Comparison of ENCODE assay signal across 9 mouse cellular contexts in the genomic region with DNA sequence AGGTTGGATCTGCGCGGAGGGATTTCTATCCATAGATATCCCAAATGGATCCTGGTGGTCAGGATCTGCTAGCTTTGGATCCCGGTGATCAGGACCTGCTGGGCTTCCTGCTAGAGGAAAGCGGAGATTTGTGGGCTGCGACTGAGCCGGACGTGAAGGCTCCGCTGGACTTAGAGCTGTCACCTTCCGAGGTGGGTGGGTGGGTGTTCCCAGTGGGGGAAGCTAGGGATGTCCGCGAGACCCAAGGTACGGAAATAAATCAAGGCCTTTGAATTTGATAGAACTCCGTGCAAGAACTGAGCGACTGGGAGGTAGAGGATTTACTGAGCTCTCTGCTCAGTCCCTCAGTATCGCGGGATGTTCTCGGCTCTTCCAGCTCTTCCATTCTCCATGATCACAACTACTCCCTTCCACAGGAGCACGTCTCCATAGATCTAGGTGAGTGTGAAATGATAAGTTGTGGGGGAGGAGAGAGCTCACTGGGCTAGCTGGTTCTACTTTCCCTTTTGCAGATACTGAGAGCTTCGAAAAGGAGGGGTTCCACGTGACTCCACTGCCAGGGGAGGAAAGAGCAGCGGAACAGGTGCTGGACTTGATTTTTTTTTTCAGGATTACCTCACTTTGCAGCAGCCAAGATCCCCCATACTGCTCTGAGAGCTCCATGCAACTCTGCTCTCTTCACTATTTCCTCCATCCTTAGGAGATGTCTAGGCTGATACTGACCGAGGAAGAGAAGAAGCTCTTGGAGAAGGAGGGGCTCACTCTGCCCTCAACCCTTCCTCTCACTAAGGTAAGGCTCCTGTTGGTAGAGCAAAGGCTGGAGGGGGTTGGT. TPM values are rescaled to one million over a fixed set of nuclear protein-coding genes. Genes with fewer than 3 reads are reported as not detected.
DNase-seq lines count a peak whose midpoint lies in the region; ATAC-seq and TF ChIP-seq lines count a peak whose summit lies in the region.
"Had no signal": no experiment of that assay in that cellular context is flagged by ENCODE, and none has a peak within 500 bp of the region (broad histone marks: within the 10 kb centered on the region; RNA-seq: fewer than 3 reads in every experiment).

No protein-coding gene starts in this region.

- H3K9me3 ChIP-seq in forebrain, embryonic 13.5 days (replicated peaks): no peaks in the 10 kb centered on the region
- H3K9me3 ChIP-seq in liver, embryonic 11.5 days (ENCODE audit: control insufficient read depth, low read length): no peaks in the 10 kb centered on the region

- H3K36me3 ChIP-seq in forebrain, embryonic 13.5 days (ENCODE audit: poor library complexity, severe bottlenecking): peaks cover 42% of the 10 kb centered on the region
- peaks cover 28% of the 10 kb centered on the region for H3K36me3 ChIP-seq in liver, embryonic 11.5 days (ENCODE audit: control insufficient read depth, insufficient read depth, low read length)

- peaks cover 46% of the 10 kb centered on the region for H3K4me1 ChIP-seq in forebrain, embryonic 13.5 days
- peaks cover 41% of the 10 kb centered on the region for H3K4me1 ChIP-seq in liver, embryonic 11.5 days (replicated peaks; ENCODE audit: control insufficient read depth, insufficient read depth, low read length)

- TF ChIP-seq CTCF in gastrocnemius, adult 2 months (IDR thresholded peaks at IDR 0.05): no peak

- intact Hi-C loops in gastrocnemius, adult 2 months (cut with DNase I): loop anchor here (2.0 to 5.0 kb wide), 2 partner anchors 16 to 94 kb away; a partner anchor contains a TSS

- peak overlapping the region; percentile 99 for H3K27ac ChIP-seq in gastrocnemius, adult 2 months
- H3K27ac ChIP-seq in forebrain, embryonic 13.5 days: peak overlapping the region; percentile 97
- peak overlapping the region; percentile 99 for H3K27ac ChIP-seq in liver, embryonic 11.5 days (ENCODE audit: low read depth, low read length)

- H3K9ac ChIP-seq in forebrain, embryonic 13.5 days: peak overlapping the region; percentile 95
- peak overlapping the region; percentile 91 for H3K9ac ChIP-seq in liver, embryonic 11.5 days (ENCODE audit: low read depth, low read length)

- no peak for DNase-seq in gastrocnemius, adult 2 months
- no peak for DNase-seq in gastrocnemius, postnatal 25 days
- DNase-seq in liver, embryonic 11.5 days (ENCODE audit: low spot score): no peak
- DNase-seq in right cerebral cortex, adult 2 months (ENCODE audit: low spot score in 2 of 2): no peak
- no peak for DNase-seq in thymus, postnatal 14 days
- DNase-seq in natural killer cell, adult 2 months (ENCODE audit: low spot score in 2 of 2): no peak

- 7% methylated on average over 22 of the region's 22 CpGs for WGBS in forebrain, embryonic 13.5 days
- 3% methylated on average over 22 of the region's 22 CpGs for WGBS in liver, embryonic 11.5 days

- ATAC-seq in CD4-positive, CD25-positive, alpha-beta regulatory T cell, adult 4 months: peak; percentile 24
- no peak; the same call in none of the 2 replicates for ATAC-seq in forebrain, embryonic 13.5 days
- ATAC-seq in liver, embryonic 11.5 days (replicated peaks; ENCODE audit: low FRiP score): no peak; the same call in 1 of the 2 replicates

- peak overlapping the region; percentile 83 for H3K4me3 ChIP-seq in gastrocnemius, adult 2 months
- H3K4me3 ChIP-seq in forebrain, embryonic 13.5 days: peak overlapping the region; percentile 90
- H3K4me3 ChIP-seq in liver, embryonic 11.5 days (ENCODE audit: low read depth, low read length): peak overlapping the region; percentile 82

- no peaks in the 10 kb centered on the region for H3K27me3 ChIP-seq in forebrain, embryonic 13.5 days
- no peaks in the 10 kb centered on the region for H3K27me3 ChIP-seq in liver, embryonic 11.5 days (replicated peaks; ENCODE audit: control insufficient read depth, insufficient read depth, low read length)

- H3K4me2 ChIP-seq in forebrain, embryonic 13.5 days: peak overlapping the region; percentile 80
- peak overlapping the region; percentile 97 for H3K4me2 ChIP-seq in liver, embryonic 11.5 days

RNA-seq across cellular contexts. Expression of a gene that starts 0.5 kb away (rescaled TPM):
- 10 to 100 TPM; 52.3 to 62.4 TPM for total RNA-seq in gastrocnemius, adult 2 months (2021)
- total RNA-seq in gastrocnemius, postnatal 25 days (2021): 10 to 100 TPM; 56.2 to 79.8 TPM
- 100 to 1,000 TPM in 1 of 2 experiments, 10 to 100 TPM in 1; 83.5 to 103 TPM for polyA plus RNA-seq in CD4-positive, CD25-positive, alpha-beta regulatory T cell, adult 4 months (2017; shearing (Covaris generic))
- 48.0 and 54.7 TPM in 2 replicates for polyA plus RNA-seq in forebrain, embryonic 13.5 days (2015; fragmentation: Nextera tagmentation; extraction: Ambion mirVana)
- polyA plus RNA-seq in liver, embryonic 11.5 days (2014; fragmentation: Nextera tagmentation; extraction: Ambion mirVana): 66.4 and 68.4 TPM in 2 replicates

RNA-seq across cellular contexts. Expression of a gene that starts 0.9 kb away (rescaled TPM):
- 10 to 100 TPM; 40.3 to 47.4 TPM for total RNA-seq in gastrocnemius, adult 2 months (2021)
- 10 to 100 TPM; 34.9 to 41.8 TPM for total RNA-seq in gastrocnemius, postnatal 25 days (2021)
- polyA plus RNA-seq in CD4-positive, CD25-positive, alpha-beta regulatory T cell, adult 4 months (2017; shearing (Covaris generic)): 100 to 1,000 TPM; 114 to 125 TPM
- 61.8 and 65.1 TPM in 2 replicates for polyA plus RNA-seq in forebrain, embryonic 13.5 days (2015; fragmentation: Nextera tagmentation; extraction: Ambion mirVana)
- 29.6 and 31.3 TPM in 2 replicates for polyA plus RNA-seq in liver, embryonic 11.5 days (2014; fragmentation: Nextera tagmentation; extraction: Ambion mirVana)

RNA-seq across cellular contexts. Expression of a gene that starts 15.5 kb away (rescaled TPM):
- 10 to 100 TPM; 20.0 to 24.3 TPM for total RNA-seq in gastrocnemius, adult 2 months (2021)
- 10 to 100 TPM; 21.1 to 22.5 TPM for total RNA-seq in gastrocnemius, postnatal 25 days (2021)
- 10 to 100 TPM in 1 of 2 experiments, 1 to 10 TPM in 1; 6.7 to 13.0 TPM for polyA plus RNA-seq in CD4-positive, CD25-positive, alpha-beta regulatory T cell, adult 4 months (2017; shearing (Covaris generic))
- 27.5 and 27.9 TPM in 2 replicates for polyA plus RNA-seq in forebrain, embryonic 13.5 days (2015; fragmentation: Nextera tagmentation; extraction: Ambion mirVana)
- polyA plus RNA-seq in liver, embryonic 11.5 days (2014; fragmentation: Nextera tagmentation; extraction: Ambion mirVana): 18.4 and 22.9 TPM in 2 replicates

RNA-seq across cellular contexts. Expression of a gene that starts 15.7 kb away (rescaled TPM):
- total RNA-seq in gastrocnemius, adult 2 months (2021): 1 to 10 TPM; 4.8 to 5.5 TPM
- 1 to 10 TPM; 5.5 to 6.1 TPM for total RNA-seq in gastrocnemius, postnatal 25 days (2021)
- 10 to 100 TPM; 12.1 to 15.5 TPM for polyA plus RNA-seq in CD4-positive, CD25-positive, alpha-beta regulatory T cell, adult 4 months (2017; shearing (Covaris generic))
- 44.5 and 47.4 TPM in 2 replicates for polyA plus RNA-seq in forebrain, embryonic 13.5 days (2015; fragmentation: Nextera tagmentation; extraction: Ambion mirVana)
- polyA plus RNA-seq in liver, embryonic 11.5 days (2014; fragmentation: Nextera tagmentation; extraction: Ambion mirVana): 18.8 and 20.3 TPM in 2 replicates

RNA-seq across cellular contexts. Expression of a gene that starts 21.3 kb away (rescaled TPM):
- under 1 TPM in 1 of 2 experiments, not detected in 1; 0.45 TPM for total RNA-seq in gastrocnemius, adult 2 months (2021)
- under 1 TPM in 1 of 2 experiments, not detected in 1; 0.64 TPM for total RNA-seq in gastrocnemius, postnatal 25 days (2021)
- not detected for polyA plus RNA-seq in CD4-positive, CD25-positive, alpha-beta regulatory T cell, adult 4 months (2017; shearing (Covaris generic))
- polyA plus RNA-seq in forebrain, embryonic 13.5 days (2015; fragmentation: Nextera tagmentation; extraction: Ambion mirVana): 0.65 and 1.8 TPM in 2 replicates
- 0.75 and 2.2 TPM in 2 replicates for polyA plus RNA-seq in liver, embryonic 11.5 days (2014; fragmentation: Nextera tagmentation; extraction: Ambion mirVana)
- total RNA-seq: neutrophil, adult 5-6 weeks had no signal
